Mouse (Mus musculus) cerebellum, adult 2 months (tissue): Measurements from ENCODE around the gene Arl15.

Experiments used
- CTCF ChIP-seq: fragments of 200-500 bp; IDR thresholded peaks from 2 replicates; pipeline ENCODE4 v1.5.1; 2011; ENCODE audit warnings: low read depth, mild to moderate bottlenecking, control low read depth, low read length, moderate library complexity, borderline replicate concordance; ENCODE audit not compliant: insufficient read depth
- POLR2A ChIP-seq: fragments of 200-500 bp; IDR thresholded peaks from 2 replicates; pipeline ENCODE4 v1.6.1; 2011; ENCODE audit warnings: low read length, control low read depth, borderline replicate concordance; ENCODE audit not compliant: insufficient read depth

DNA sequence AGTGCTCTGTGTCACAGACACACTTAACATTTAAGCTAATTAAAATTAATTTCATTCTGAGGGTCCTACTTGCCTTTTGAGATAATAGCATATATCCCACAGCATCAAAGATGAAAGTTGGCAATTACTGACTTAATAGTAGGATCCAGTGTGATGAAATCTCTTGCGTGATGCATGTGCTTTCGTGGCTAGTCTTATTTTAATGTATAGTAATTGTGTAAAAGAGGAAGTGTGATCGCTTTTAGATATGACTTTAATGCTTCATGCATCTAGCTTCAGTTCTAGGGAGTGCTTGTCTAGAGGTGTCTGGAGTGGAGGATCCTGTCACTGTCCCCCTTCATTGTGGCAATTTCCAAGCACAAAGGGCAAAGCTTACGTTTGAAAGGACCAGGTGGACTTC is 163.1 kb downstream of the Arl15 start:
- TF ChIP-seq CTCF: no peak
- no peak for TF ChIP-seq POLR2A
